Mouse (Mus musculus): Measurements from ENCODE around the gene Tmem95. TPM values are rescaled to one million over a fixed set of nuclear protein-coding genes. Genes with fewer than 3 reads are reported as not detected.
A peak's percentile ranks its signal among the peaks of the same experiment; 100 is the strongest.

Tmem95 gene
- polyA plus RNA-seq, 2 experiments, result not detected

DNA sequence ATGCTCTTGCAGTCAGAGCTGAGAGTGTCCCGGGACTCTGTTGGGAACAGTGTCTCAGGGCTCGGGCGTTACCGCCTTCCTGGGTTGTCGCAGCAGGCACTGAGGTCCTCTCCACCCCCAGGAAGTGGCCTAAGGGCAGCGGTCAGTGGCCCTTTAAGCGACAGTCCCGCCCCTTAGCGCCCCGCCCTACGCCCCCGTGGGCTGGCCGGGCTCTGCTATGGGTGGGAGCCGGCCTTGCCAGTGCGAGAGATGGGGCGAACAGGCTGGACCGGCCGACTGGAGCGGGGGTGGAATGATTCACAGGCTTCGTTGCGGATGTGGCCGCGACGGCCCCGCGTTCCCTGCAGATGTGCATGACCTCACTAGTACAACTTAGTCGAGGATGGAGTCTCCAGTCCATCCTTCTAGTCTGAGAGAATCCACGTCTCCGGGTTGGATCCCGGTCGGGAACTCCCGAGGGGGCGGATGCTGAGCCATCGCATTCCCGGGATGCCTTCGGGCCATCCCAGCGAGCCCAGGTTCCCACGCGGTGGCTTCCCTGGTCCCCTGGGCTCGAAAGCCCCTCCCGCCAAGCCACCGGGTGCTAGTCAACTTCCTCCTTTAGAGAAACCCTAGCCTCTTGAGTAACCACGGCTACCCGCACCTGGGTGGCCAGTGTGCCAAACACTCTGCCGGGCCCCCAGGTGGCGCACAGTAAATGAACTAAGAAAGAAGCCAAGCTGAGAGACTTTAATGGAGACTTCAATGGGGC lies 3.2 kb upstream of the Tmem95 start, which contains the start of gene Kctd11:
Gene Kctd11 (minus strand): TSS at position 554 of the 751 bp plus-strand sequence.
- ATAC-seq (ENCODE audit: insufficient read depth) (peak; percentile 67), DNase-seq (ENCODE audit: low read depth in 3 of 3, low spot score in 3 of 3) (peak in 1 of 3 experiments; percentile 57)
- Histone ChIP-seq H3K4me3 (ENCODE audit: insufficient read depth in 1 of 2, low read depth in 2 of 2, low read length in 2 of 2) (peak within 1 kb of the TSS; percentile 59 to 64), H3K27me3 (ENCODE audit: control insufficient read depth, insufficient read depth, low read length) (no peaks in the 10 kb centered on the region), H3K9ac (replicated peaks) (peak within 1 kb of the TSS; percentile 70), H3K36me3 (replicated peaks; ENCODE audit: control insufficient read depth, insufficient read depth, low read depth) (no peaks in the 10 kb centered on the region), H3K4me1 (replicated peaks; ENCODE audit: control insufficient read depth in 2 of 2, insufficient read depth in 2 of 2, low read length in 1 of 2) (peaks cover 32 to 42% of the 10 kb centered on the region in 2 experiments), H3K27ac (peak within 1 kb of the TSS; percentile 67), H3K9me3 (ENCODE audit: control insufficient read depth, low read length) (no peaks in the 10 kb centered on the region), H3K4me2 (ENCODE audit: low read depth) (peak within 1 kb of the TSS; percentile 100)
- under 1% methylated on average over 46 of the region's 46 CpGs for WGBS (ENCODE audit: insufficient replicate concordance)
- no peak for TF ChIP-seq EP300 (IDR thresholded peaks at IDR 0.05; ENCODE audit: low read depth)
- TF ChIP-seq CTCF (IDR thresholded peaks at IDR 0.05; ENCODE audit: low read depth), result peak; percentile 59

DNA sequence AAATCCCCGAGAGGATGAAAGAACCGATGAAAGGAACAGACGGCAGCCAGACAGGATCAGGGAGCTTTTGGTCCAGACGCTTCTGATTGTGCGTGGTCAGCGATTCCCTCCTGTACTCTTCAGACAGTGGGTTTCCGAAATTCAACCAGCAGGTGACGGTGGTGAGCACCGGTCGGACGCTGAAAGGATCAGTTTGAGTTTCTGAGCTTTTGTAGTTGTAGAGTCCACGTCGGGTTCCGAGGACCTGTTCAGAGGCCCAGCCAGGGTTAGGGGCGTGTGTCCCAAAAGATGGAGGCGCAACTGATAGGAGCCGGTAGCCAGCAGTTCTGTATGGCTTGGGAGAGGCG lies 2.7 kb upstream of the Tmem95 start:
- H3K4me1 ChIP-seq (replicated peaks; ENCODE audit: control insufficient read depth in 2 of 2, insufficient read depth in 2 of 2, low read length in 1 of 2), result peaks cover 37 to 45% of the 10 kb centered on the region in 2 experiments
- no peaks in the 10 kb centered on the region for H3K9me3 ChIP-seq (ENCODE audit: control insufficient read depth, low read length)
- peak overlapping the region; percentile 100 for H3K4me2 ChIP-seq (ENCODE audit: low read depth)
- H3K4me3 ChIP-seq (ENCODE audit: insufficient read depth in 1 of 2, low read depth in 2 of 2, low read length in 2 of 2), result peak overlapping the region; percentile 59 to 64
- H3K27ac ChIP-seq, result peak overlapping the region; percentile 67
- 1% methylated on average over 18 of the region's 18 CpGs for WGBS (ENCODE audit: insufficient replicate concordance)
- ATAC-seq (ENCODE audit: insufficient read depth) (peak; percentile 39), DNase-seq (ENCODE audit: low read depth in 3 of 3, low spot score in 3 of 3) (peak in 2 of 3 experiments; percentile 55 to 72)
- H3K27me3 ChIP-seq (ENCODE audit: control insufficient read depth, insufficient read depth, low read length), result no peaks in the 10 kb centered on the region
- TF ChIP-seq CTCF (IDR thresholded peaks at IDR 0.05; ENCODE audit: low read depth), result peak; percentile 95
- TF ChIP-seq EP300 (IDR thresholded peaks at IDR 0.05; ENCODE audit: low read depth), result no peak
- H3K36me3 ChIP-seq (replicated peaks; ENCODE audit: control insufficient read depth, insufficient read depth, low read depth), result no peaks in the 10 kb centered on the region
- H3K9ac ChIP-seq (replicated peaks), result peak overlapping the region; percentile 70

DNA sequence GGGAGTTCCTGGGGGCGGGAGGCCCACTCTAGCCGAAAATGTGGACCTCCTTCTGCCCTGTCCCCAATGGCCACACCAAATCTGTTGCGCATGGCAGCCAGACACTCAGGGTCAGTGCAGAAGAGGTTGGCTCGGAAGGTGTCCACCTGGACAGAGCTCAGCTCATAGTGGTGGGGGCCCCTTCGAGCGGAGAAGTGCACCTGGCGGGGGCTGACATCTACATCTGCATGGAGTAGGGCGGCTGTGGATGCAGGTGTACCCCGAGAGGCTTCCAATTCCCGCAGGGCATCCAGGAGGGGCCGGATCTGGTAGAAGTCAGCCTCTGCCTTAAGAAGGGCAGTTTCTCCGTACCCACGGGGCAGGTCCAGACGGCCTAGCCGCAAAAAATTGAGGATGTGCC lies 1.9 kb upstream of the Tmem95 start:
- H3K9ac ChIP-seq (replicated peaks), result 0 out of 2 replicates have a peak overlapping the region, but pooled peaks have one; percentile 7
- H3K9me3 ChIP-seq (ENCODE audit: control insufficient read depth, low read length), result no peaks in the 10 kb centered on the region
- peak overlapping the region; percentile 100 for H3K4me2 ChIP-seq (ENCODE audit: low read depth)
- H3K4me1 ChIP-seq (replicated peaks; ENCODE audit: control insufficient read depth in 2 of 2, insufficient read depth in 2 of 2, low read length in 1 of 2), result peaks cover 41 to 52% of the 10 kb centered on the region in 2 experiments
- TF ChIP-seq EP300 (IDR thresholded peaks at IDR 0.05; ENCODE audit: low read depth) (no peak), CTCF (IDR thresholded peaks at IDR 0.05; ENCODE audit: low read depth) (no peak)
- peak overlapping the region; percentile 72 for H3K27ac ChIP-seq
- WGBS (ENCODE audit: insufficient replicate concordance), result 74% methylated on average over 15 of the region's 15 CpGs
- H3K4me3 ChIP-seq (ENCODE audit: insufficient read depth in 1 of 2, low read depth in 2 of 2, low read length in 2 of 2), result peak overlapping the region in 1 of 2 experiments; percentile 64; a peak in 2 of 4 replicates
- ATAC-seq (ENCODE audit: insufficient read depth), result no peak
- no peaks in the 10 kb centered on the region for H3K36me3 ChIP-seq (replicated peaks; ENCODE audit: control insufficient read depth, insufficient read depth, low read depth)
- DNase-seq (ENCODE audit: low read depth in 3 of 3, low spot score in 3 of 3), result no peak
- no peaks in the 10 kb centered on the region for H3K27me3 ChIP-seq (ENCODE audit: control insufficient read depth, insufficient read depth, low read length)

DNA sequence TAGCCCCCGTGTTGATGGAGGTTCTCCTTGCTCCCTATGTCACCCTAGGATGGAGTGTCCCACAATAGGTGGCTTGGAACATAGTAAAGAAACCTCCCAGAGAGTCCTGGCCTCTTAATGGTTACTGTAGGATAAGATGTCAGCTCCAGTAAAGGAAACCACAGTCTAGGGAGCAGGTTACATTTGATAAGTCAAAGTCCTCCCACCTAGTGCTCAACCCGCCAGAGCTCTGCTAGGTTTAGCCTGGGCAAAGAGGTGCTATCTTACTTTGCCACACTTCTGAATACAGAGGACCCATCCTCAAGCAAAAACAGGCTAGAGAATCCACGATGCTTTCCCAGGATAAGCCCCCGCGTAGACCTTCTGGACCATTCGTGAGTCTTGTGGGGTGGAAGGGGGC lies 1.1 kb upstream of the Tmem95 start:
- H3K4me1 ChIP-seq (replicated peaks; ENCODE audit: control insufficient read depth in 2 of 2, insufficient read depth in 2 of 2, low read length in 1 of 2), result peaks cover 43 to 55% of the 10 kb centered on the region in 2 experiments
- DNase-seq (ENCODE audit: low read depth in 3 of 3, low spot score in 3 of 3) (no peak), ATAC-seq (ENCODE audit: insufficient read depth) (peak; percentile 72)
- H3K36me3 ChIP-seq (replicated peaks; ENCODE audit: control insufficient read depth, insufficient read depth, low read depth), result no peaks in the 10 kb centered on the region
- H3K4me2 ChIP-seq (ENCODE audit: low read depth), result peak overlapping the region; percentile 100
- no peak overlapping the region; a peak in 1 of 4 replicates for H3K4me3 ChIP-seq (ENCODE audit: insufficient read depth in 1 of 2, low read depth in 2 of 2, low read length in 2 of 2)
- peak overlapping the region; percentile 72 for H3K27ac ChIP-seq
- H3K27me3 ChIP-seq (ENCODE audit: control insufficient read depth, insufficient read depth, low read length), result no peaks in the 10 kb centered on the region
- no peaks in the 10 kb centered on the region for H3K9me3 ChIP-seq (ENCODE audit: control insufficient read depth, low read length)
- H3K9ac ChIP-seq (replicated peaks), result peak overlapping the region; percentile 31
- WGBS (ENCODE audit: insufficient replicate concordance), result 14% methylated on average over 6 of the region's 6 CpGs
- TF ChIP-seq EP300 (IDR thresholded peaks at IDR 0.05; ENCODE audit: low read depth) (peak; percentile 52; the same call in 1 of the 2 replicates), CTCF (IDR thresholded peaks at IDR 0.05; ENCODE audit: low read depth) (no peak)

DNA sequence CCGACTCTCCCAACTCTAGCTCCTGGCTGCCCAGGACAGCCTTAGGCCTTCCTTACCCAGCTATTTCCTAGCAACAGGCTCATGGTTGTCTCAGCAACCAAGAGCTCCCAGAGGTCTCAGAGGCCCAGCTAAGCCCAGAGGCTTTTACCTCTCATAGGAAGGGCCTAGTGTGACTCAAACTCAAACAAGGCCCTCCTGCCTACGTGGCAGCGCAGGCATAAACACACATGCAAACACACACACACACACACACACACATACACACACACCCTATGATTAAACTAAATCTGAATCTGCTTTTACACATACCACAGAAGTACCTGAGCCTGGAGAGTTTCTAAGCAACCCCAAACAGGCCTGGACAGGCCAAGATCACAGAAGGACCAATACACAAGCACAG lies 581 bp upstream of the Tmem95 start:
- no peak for TF ChIP-seq EP300 (IDR thresholded peaks at IDR 0.05; ENCODE audit: low read depth)
- no peak for TF ChIP-seq CTCF (IDR thresholded peaks at IDR 0.05; ENCODE audit: low read depth)
- Histone ChIP-seq H3K36me3 (replicated peaks; ENCODE audit: control insufficient read depth, insufficient read depth, low read depth) (no peaks in the 10 kb centered on the region), H3K9ac (replicated peaks) (no peak overlapping the region), H3K27ac (peak overlapping the region; percentile 55), H3K4me2 (ENCODE audit: low read depth) (peak overlapping the region; percentile 100; the same call in 1 of the 2 replicates), H3K4me3 (ENCODE audit: insufficient read depth in 1 of 2, low read depth in 2 of 2, low read length in 2 of 2) (no peak overlapping the region), H3K4me1 (replicated peaks; ENCODE audit: control insufficient read depth in 2 of 2, insufficient read depth in 2 of 2, low read length in 1 of 2) (peaks cover 43 to 55% of the 10 kb centered on the region in 2 experiments), H3K9me3 (ENCODE audit: control insufficient read depth, low read length) (no peaks in the 10 kb centered on the region), H3K27me3 (ENCODE audit: control insufficient read depth, insufficient read depth, low read length) (no peaks in the 10 kb centered on the region)
- ATAC-seq (ENCODE audit: insufficient read depth), result no peak
- 75% methylated on average over 3 of the region's 3 CpGs for WGBS (ENCODE audit: insufficient replicate concordance)
- no peak for DNase-seq (ENCODE audit: low read depth in 3 of 3, low spot score in 3 of 3)

Data from liver, embryonic 14.5 days (tissue).